Mouse (Mus musculus) CD8-positive naive resting alpha-beta T cell, adult 2 months (primary cell): Measurements from ENCODE around the gene Cers2.

Experiments
- DNase-seq, 2 experiments: peaks; one replicate each; pipeline ENCODE4 v3.0.0; 2022; ENCODE audit warnings: low read depth in 2 of 2, low spot score in 2 of 2

The Cers2 gene

DNA sequence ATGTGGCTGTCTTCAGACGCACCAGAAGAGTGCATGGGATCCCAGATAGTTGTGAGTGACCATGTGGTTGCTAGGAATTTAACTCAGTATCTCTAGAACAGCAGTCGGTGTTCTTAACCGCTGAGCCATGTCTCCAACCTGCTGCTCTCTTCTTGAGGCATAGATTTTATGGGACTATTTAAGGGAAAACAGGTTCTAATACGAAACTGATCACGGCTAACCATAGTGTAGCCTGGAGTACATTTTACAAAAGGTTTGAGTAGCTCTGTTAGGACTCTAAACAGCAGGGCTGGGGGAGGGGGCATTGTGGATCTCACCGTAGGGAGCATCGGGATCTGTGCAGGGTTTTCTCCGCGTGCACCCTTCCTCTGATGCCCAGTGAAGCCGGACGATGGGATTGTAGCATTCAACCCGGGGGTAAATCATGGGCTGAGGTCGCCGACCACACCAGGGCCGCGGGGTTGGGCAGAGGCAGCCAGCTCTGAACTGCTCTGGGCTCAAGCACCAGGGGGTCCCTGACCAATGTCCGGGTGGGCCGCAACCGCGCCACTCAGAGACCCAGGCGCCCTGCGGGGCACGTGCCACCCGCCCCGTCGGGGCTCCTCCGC is at the start of gene Cers2:
Gene Cers2 (plus strand): TSS at position 306 of the 608 bp plus-strand sequence.
- no peak for DNase-seq

DNA sequence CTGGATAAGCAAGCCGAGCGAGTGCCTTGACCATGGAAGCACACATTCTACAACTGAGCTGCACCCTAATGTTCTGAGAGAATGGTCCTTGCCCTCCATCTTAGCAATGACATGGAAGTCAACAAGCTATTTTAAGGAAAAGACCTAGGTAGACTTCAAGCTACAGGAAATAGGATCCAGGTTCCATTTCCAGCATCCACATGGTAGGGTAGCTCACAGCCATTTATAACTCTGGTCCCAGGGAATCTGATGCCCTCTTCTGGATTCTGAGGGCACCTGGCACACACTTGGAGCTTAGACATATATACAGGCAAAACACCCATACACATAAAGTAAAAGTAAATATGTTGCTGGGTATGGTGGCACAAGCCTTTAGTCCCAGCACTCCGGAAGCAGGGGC is 48.5 kb upstream of the Cers2 start:
- DNase-seq, result no peak

GRCm38 (mm10) chr3:95267855-95268254 is 46.7 kb upstream of the Cers2 start:
- DNase-seq, result no peak

DNA sequence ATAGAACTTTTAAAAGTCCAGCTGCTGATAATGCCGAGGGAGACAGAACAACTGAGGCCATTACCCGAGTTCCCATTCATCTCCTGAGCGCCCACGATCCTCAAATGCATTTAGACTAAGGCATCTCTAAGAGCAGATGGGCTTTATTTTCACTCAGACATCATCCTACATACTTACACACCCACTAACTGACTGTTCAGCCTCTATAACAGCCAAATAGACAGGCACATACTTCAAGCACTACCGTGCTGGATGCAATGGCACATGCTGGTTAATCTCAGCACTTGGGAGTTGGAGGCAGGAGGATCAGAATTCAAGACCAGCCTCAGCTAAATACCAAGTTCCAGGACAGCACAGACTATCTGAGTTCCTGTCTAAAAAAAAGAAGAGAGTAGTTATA is 44.8 kb upstream of the Cers2 start:
- DNase-seq, result no peak

- DNase-seq, result no peak
Measured at GRCm38 (mm10) chr3:95270766-95271364, 43.7 kb upstream of the Cers2 start.

DNA sequence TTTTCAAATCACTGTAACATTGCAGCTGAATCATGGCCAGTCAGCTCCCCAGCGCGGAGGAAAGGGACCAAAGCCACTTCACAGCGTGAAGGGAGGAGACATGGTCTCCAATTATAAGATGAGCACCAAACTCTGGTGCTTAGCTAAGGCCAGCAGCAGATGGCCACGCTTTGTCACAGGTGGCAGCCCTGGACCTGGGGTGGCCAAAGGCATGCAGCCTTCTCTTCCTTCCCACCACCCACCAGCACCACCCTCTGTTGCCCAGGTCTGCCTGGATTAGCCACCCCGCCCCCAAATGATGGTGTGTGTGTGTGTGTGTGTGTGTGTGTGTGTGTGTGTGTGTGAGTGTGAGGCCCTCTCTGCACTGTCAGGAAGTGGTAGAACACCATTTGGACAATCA is 41.1 kb upstream of the Cers2 start:
- DNase-seq, result no peak

- DNase-seq, result no peak
Measured at GRCm38 (mm10) chr3:95274453-95274852, 40.1 kb upstream of the Cers2 start.

GRCm38 (mm10) chr3:95275161-95275560 is 39.4 kb upstream of the Cers2 start:
- DNase-seq, result no peak

DNA sequence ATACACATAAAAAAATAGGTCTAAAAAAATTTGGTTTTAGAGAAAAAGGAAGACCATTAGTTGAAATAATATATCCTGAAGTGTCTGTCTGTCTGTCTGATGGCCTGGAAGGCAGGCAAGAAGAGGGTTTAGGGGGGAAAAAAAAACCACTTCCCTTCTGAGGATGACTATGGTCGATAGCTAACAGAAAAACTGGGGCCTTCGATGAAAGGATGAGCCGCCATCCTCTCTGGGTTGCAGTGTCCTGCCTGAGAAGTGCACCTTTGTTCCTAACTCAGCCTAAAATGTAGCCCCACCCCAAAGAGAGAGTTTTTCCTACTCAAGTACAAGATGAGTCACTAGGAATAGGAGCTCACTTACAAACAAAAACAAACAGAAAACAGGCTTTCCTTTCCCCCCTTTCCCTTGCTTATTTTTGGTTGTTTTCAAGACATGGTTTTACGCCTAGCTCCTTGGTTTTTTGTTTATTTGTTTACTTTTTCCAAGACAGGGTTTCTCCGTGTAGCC is 38.1 kb upstream of the Cers2 start:
- DNase-seq, result no peak

GRCm38 (mm10) chr3:95277149-95277551 is 37.4 kb upstream of the Cers2 start:
- no peak for DNase-seq

- DNase-seq, result peak; percentile 3 to 11
Measured at GRCm38 (mm10) chr3:95280747-95281146, 33.8 kb upstream of the Cers2 start.

DNA sequence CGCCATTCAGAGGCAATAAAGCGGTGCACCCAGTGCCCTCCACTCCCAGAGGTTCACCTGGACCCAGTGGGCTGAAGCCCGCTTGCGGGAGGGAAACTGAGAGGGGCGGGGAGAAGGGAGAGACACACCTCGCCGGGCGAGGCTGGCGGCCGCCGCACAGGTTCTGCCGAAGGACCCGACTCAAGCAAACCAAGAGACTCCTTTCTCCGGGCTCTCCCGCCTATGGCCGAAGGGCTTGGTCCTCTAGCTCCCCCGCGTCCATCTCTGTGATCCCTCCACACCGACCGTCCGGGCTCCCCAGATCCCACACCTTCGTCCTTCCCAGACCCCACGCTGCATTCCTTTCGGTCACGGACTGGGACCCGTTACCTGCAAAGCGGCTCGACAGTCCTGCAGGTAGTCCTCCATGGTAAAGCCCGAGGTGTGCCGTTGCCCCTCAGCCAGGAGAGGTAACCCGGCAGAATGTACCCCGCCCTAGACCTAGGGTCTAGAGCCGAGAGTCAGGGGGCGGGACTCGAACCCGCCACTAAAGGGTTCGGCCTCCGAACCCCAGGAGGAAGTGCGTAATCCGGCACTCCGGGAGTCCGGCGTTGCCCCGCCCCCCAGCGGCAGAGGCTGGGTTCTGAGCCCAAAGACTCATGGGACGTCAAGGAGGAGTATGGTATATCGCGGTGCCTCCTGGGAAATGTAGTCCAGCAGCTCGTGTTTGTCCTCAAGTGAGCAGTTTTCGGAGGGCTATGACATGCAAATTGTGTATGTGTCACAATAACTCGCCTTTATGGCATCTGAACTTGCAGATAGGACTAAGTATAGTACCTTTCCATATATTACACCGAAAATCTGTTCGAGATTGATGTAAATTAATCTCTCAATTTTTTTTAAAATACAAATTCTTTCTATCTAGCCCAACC is 33.1 kb upstream of the Cers2 start, which contains the start of the genes Mindy1 and Prune1:
Gene Mindy1 (plus strand): TSS at position 130 of the 911 bp plus-strand sequence.
Gene Prune1 (minus strand): TSS at position 861 of the 911 bp plus-strand sequence.
- peak; percentile 96 to 97 for DNase-seq

DNA sequence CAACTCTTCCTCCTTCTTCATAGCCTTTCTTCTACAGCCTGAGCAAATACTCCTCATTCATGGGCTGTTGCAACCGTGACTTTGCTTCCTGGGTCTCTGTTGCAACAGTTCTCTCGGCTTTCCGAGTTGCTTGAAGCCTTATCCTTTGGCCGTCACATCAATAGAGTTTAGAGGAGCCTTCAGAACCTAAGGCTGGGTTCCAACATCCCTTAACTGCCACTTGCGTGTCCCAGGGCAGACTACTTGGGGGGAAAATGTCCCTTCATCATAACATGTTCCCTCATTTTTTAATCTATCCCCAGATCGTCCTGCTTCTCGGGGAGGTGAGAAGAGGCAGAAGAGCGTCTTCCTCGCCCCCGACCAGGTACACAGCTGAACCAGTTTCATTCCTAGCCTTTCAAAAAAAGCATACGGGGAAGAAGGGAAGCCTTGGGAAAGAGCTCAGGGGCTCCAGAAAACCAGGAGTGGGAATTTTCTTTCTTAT is 32.2 kb upstream of the Cers2 start:
- DNase-seq, result peak; percentile 11 to 27

DNA sequence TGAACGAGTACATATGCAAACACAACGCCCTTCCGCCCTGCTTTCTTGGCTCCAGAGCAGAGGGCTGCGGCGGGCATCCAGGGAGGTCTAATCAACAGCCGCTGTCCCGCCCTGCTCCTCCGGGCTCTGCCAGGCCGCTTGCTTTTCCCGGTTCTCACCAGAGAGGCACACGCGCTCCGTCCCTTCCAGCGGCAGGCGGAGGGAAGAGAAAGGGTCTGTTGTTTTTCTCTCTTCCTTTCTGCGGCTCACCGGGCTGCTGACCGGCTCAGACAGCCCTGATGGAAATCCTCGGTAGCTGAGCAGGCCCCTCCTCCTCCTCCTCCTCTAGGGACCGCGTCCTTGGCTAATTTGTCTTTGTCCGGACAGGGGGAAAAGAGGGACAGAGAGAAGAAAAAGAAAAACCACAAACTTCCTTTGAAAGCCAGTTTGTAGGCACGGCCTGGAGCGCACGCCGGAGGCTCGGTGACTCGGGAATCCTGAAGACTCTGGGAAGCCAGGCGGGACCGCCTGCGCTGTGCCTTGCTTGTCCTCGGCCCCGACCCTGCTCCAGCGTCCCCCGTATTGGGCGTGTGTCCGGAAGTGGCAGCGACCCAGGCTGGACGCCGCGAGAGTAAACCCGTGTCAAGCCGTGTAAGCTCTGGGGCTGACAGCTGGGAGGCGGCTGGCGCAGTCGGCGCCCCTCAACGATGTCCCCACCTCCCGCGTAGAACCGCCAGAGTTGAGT is 31.6 kb upstream of the Cers2 start:
- peak; percentile 16 to 31 for DNase-seq

DNA sequence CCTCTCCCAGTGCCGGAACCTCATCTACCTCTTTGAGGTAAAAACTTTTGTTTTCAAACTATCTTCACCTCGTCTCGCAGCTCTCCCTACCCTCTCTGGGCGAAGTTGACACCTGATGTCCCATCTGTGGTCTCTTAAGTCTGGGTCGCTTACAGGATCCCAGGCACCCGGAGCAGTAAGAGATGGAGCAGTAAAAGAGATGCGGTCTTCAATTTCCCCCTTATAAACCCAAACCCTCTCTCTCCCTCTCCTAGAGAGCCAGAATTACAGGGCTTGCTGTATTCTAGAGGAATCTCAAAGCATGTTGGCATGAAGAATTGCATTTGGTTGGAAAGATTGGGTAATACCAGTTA is 31.0 kb upstream of the Cers2 start:
- DNase-seq, result no peak

DNA sequence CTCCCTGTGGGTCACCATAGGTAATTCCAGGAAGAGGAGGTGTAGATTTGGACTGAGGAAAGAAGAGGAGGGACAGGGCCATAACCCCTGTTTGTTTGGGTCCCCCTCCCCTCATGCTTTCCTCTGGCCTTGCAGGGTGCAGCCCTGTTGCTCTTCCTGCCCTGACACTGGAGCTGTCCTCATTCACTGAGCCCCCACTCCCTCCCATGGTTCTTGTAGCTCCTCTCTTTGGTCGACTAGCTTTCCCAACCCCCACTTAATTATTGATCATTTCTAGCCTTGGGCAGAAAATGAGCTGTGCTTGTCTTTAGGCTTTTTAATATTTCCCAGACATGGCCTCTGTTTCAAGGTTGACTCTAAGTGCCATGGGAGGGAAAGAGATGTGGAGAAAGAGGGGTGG is 30.5 kb upstream of the Cers2 start:
- no peak for DNase-seq

- no peak for DNase-seq
Measured at GRCm38 (mm10) chr3:95284501-95285281, 29.9 kb upstream of the Cers2 start.

DNA sequence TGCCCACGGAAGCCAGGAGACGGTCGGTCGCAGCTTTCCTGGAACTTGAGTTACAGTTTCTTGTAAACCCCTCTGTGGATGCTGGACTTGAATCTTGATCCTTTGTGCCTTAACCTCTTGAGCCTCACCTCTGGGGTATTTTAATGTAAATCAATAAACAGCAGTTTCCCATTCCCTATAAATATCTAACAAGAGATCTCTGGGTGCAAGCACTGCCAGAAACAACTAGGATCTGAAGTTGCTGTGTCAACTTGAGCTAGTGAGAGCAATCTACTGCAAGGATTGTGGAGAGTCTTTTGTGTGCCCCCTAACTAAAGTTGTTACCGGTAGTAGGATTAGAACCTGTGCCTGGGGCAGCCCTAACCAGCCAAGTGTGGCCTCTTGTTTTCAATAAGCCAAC is 29.2 kb upstream of the Cers2 start:
- DNase-seq, result no peak

DNA sequence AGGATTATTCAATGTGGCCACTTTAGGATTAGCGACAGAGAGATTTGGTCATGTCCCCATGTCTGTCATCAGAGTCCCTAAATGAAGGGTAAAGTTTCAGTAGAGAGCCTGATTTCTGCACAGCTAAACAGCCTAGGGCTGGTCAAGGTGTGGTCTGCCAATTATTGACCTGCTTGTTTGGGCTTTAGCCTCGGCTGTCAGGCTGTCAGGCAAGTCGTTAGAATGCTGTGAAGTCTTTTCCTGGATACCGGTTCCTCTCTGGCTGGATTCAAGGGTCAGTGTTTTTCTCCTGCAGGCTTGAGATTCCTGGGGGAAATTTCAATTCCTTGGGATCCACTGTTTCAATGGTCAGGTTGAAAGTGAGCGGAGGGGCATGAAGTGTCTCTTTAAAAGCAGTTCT is 28.6 kb upstream of the Cers2 start:
- DNase-seq, result no peak

DNA sequence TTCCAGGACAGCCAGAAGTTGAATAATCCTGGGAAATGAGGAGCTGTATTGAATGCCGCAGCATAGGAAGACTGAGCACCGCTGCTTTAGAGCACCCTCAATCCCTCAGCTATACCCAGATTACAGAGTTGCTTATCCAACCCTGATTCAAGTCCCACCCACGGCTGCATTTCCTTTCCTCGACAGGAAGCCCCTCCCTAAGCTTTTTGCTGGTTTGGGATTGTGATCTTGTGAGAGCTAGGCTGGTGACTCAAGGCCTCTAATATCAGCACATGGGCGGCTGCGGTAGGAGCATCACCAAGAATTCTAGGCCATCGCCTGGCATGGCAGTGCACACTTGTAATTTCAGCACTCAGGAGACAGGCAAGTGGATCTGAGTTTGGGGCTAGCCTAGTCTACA is 28.1 kb upstream of the Cers2 start:
- DNase-seq, result no peak
